Mouse (Mus musculus) kidney, adult 2 months (tissue): ENCODE measurements at regions not wholly inside any gene's neighbourhood (a gene's known extent, or its start where the extent isn't known, plus 50 kb on each side); places are given as distances from the start of the nearest gene placed in this dataset.

Experiments
- CTCF ChIP-seq: fragments of 200-500 bp; conservative IDR thresholded peaks from 2 replicates; pipeline ENCODE4 v1.5.1; 2011; ENCODE audit warnings: low read depth, mild to moderate bottlenecking, control low read depth, low read length, moderate library complexity, mixed read lengths; ENCODE audit not compliant: insufficient read depth, insufficient read length
- POLR2A ChIP-seq: fragments of 200-500 bp; IDR thresholded peaks from one replicate; pipeline ENCODE4 v1.6.1; 2011; ENCODE audit warnings: low read depth, low read length, control low read depth

- TF ChIP-seq CTCF (no peak), POLR2A (no peak)
Observed at GRCm38 (mm10) chr17:67509091-67509618, 123.4 kb downstream of the Lrrc30 start.
